Comparison of ENCODE assay signal across 18 mouse cellular contexts in genomic region chr3:68637960-68638359, GRCm38 (mm10). TPM values are rescaled to one million over a fixed set of nuclear protein-coding genes. Genes with fewer than 3 reads are reported as not detected.
A peak's percentile ranks its signal among the peaks of the same experiment; 100 is the strongest.
DNase-seq lines count a peak whose midpoint lies in the region; ATAC-seq and TF ChIP-seq lines count a peak whose summit lies in the region.
"Had no signal": no experiment of that assay in that cellular context is flagged by ENCODE, and none has a peak within 500 bp of the region (broad histone marks: within the 10 kb centered on the region; RNA-seq: fewer than 3 reads in every experiment).

No protein-coding gene starts in this region.

- no peak overlapping the region for H3K9ac ChIP-seq in embryonic facial prominence, embryonic 11.5 days (replicated peaks; ENCODE audit: low read length)
- H3K9ac ChIP-seq in forebrain, postnatal 0 days, result no peak overlapping the region
- H3K9ac ChIP-seq: embryonic facial prominence, embryonic 13.5 days; midbrain, embryonic 12.5 days; neural tube, embryonic 13.5 days had no signal

- H3K27me3 ChIP-seq in embryonic facial prominence, embryonic 11.5 days (ENCODE audit: control insufficient read depth, insufficient read depth, low read length), result no peaks in the 10 kb centered on the region
- H3K27me3 ChIP-seq in embryonic facial prominence, embryonic 10.5 days (replicated peaks; ENCODE audit: low read depth, poor library complexity, severe bottlenecking), result no peaks in the 10 kb centered on the region
- no peaks in the 10 kb centered on the region for H3K27me3 ChIP-seq in forebrain, postnatal 0 days (ENCODE audit: insufficient read depth, low read length)
- H3K27me3 ChIP-seq: embryonic facial prominence, embryonic 13.5 days; midbrain, embryonic 12.5 days; neural tube, embryonic 13.5 days had no signal

- no peaks in the 10 kb centered on the region for H3K36me3 ChIP-seq in embryonic facial prominence, embryonic 11.5 days (replicated peaks; ENCODE audit: control insufficient read depth, insufficient read depth, low read depth, low read length)
- H3K36me3 ChIP-seq in embryonic facial prominence, embryonic 10.5 days (replicated peaks), result no peaks in the 10 kb centered on the region
- H3K36me3 ChIP-seq in forebrain, postnatal 0 days (ENCODE audit: insufficient read depth), result no peaks in the 10 kb centered on the region
- H3K36me3 ChIP-seq: embryonic facial prominence, embryonic 13.5 days; midbrain, embryonic 12.5 days; neural tube, embryonic 13.5 days had no signal

- no peak overlapping the region for H3K4me3 ChIP-seq in embryonic facial prominence, embryonic 11.5 days (ENCODE audit: low read depth, low read length)
- no peak overlapping the region for H3K4me3 ChIP-seq in embryonic facial prominence, embryonic 10.5 days
- no peak overlapping the region for H3K4me3 ChIP-seq in forebrain, postnatal 0 days (ENCODE audit: low read depth, low read length)
- H3K4me3 ChIP-seq: embryonic facial prominence, embryonic 13.5 days; midbrain, embryonic 12.5 days; neural tube, embryonic 13.5 days had no signal

- ATAC-seq in embryonic facial prominence, embryonic 11.5 days (replicated peaks; ENCODE audit: insufficient number of reproducible peaks, low FRiP score, low TSS enrichment, low read depth), result no peak
- ATAC-seq in forebrain, postnatal 0 days, result peak; percentile 54
- ATAC-seq in neutrophil, adult 5-6 weeks (ENCODE audit: extremely low read depth, insufficient number of reproducible peaks, low FRiP score, poor library complexity, severe bottlenecking), result 0 out of 2 replicates have a peak, but pooled peaks have one; percentile 30
- ATAC-seq: lung, postnatal 0 days had no signal

- DNase-seq in embryonic facial prominence, embryonic 11.5 days (ENCODE audit: low spot score), result peak; percentile 6
- DNase-seq in embryonic facial prominence, embryonic 10.5 days (ENCODE audit: low spot score), result no peak
- peak; percentile 10 for DNase-seq in retina, embryonic 14.5 days (ENCODE audit: low spot score)
- no peak for DNase-seq in retina, postnatal 1 day
- peak; percentile 11 for DNase-seq in forebrain, postnatal 0 days
- no peak for DNase-seq in left cerebral cortex, adult 9 months (ENCODE audit: low spot score in 2 of 2)
- DNase-seq in left cerebral cortex, adult 18-20 months (ENCODE audit: low spot score in 2 of 2), result no peak
- DNase-seq: cerebellum, adult 9-11 months; gastrocnemius, postnatal 14 days; kidney, adult 8-10 months; spleen, adult 18-20 months had no signal

- WGBS in embryonic facial prominence, embryonic 11.5 days, result 29% methylated on average over 7 of the region's 7 CpGs
- 30% methylated on average over 7 of the region's 7 CpGs for whole genome bisulfite sequencing in embryonic facial prominence, embryonic 10.5 days
- WGBS in forebrain, postnatal 0 days, result 12% methylated on average over 7 of the region's 7 CpGs

- no peaks in the 10 kb centered on the region for H3K4me1 ChIP-seq in embryonic facial prominence, embryonic 11.5 days (ENCODE audit: control insufficient read depth, insufficient read depth, low read length)
- H3K4me1 ChIP-seq in embryonic facial prominence, embryonic 10.5 days, result peaks cover 6% of the 10 kb centered on the region; the same call in 1 of the 2 replicates
- H3K4me1 ChIP-seq in forebrain, postnatal 0 days (ENCODE audit: insufficient read depth), result no peaks in the 10 kb centered on the region
- H3K4me1 ChIP-seq: embryonic facial prominence, embryonic 13.5 days had no signal

- TF ChIP-seq CTCF in forebrain, postnatal 0 days (IDR thresholded peaks at IDR 0.05; ENCODE audit: low read depth), result no peak

- H3K9me3 ChIP-seq in embryonic facial prominence, embryonic 11.5 days (replicated peaks; ENCODE audit: control insufficient read depth, low read length), result no peaks in the 10 kb centered on the region
- H3K9me3 ChIP-seq in embryonic facial prominence, embryonic 10.5 days, result no peaks in the 10 kb centered on the region
- H3K9me3 ChIP-seq in forebrain, postnatal 0 days (ENCODE audit: low read length), result no peaks in the 10 kb centered on the region
- H3K9me3 ChIP-seq: embryonic facial prominence, embryonic 13.5 days; midbrain, embryonic 12.5 days; neural tube, embryonic 13.5 days had no signal

- H3K27ac ChIP-seq in embryonic facial prominence, embryonic 11.5 days (replicated peaks; ENCODE audit: low read depth, low read length), result no peak overlapping the region
- no peak overlapping the region for H3K27ac ChIP-seq in embryonic facial prominence, embryonic 10.5 days (replicated peaks)
- no peak overlapping the region for H3K27ac ChIP-seq in forebrain, postnatal 0 days (ENCODE audit: low read depth, low read length)
- H3K27ac ChIP-seq: embryonic facial prominence, embryonic 13.5 days; midbrain, embryonic 12.5 days; neural tube, embryonic 13.5 days had no signal

- no peak overlapping the region for H3K4me2 ChIP-seq in embryonic facial prominence, embryonic 11.5 days (ENCODE audit: low read depth, low read length)
- H3K4me2 ChIP-seq in forebrain, postnatal 0 days (ENCODE audit: low read depth), result no peak overlapping the region
- H3K4me2 ChIP-seq: embryonic facial prominence, embryonic 13.5 days; liver, embryonic 11.5 days; midbrain, embryonic 12.5 days; neural tube, embryonic 13.5 days had no signal

RNA-seq across cellular contexts. Expression of gene Il12a, which starts 52.5 kb away (rescaled TPM):
- polyA plus RNA-seq in embryonic facial prominence, embryonic 11.5 days (2014; fragmentation: Nextera tagmentation; extraction: Ambion mirVana), result not detected in 2 replicates
- polyA plus RNA-seq in embryonic facial prominence, embryonic 10.5 days (2016; fragmentation: Nextera tagmentation; extraction: Ambion mirVana), result not detected in 2 replicates
- 0.23 TPM in 1 of 2 replicates, not detected in the other for total RNA-seq in forebrain, postnatal 0 days (2014; rRNA removed)
- 0.40 TPM in 1 of 2 replicates, not detected in the other for polyA plus RNA-seq in forebrain, postnatal 0 days (2015; fragmentation: Nextera tagmentation; extraction: Ambion mirVana)
- total RNA-seq in neutrophil, adult 5-6 weeks (2017), result 26.9 and 34.1 TPM in 2 replicates
- 1 to 10 TPM; 4.6 to 4.7 TPM for total RNA-seq in left cerebral cortex, adult 18-20 months (2021)
- polyA plus RNA-seq: heart, embryonic 14.5 days; midbrain, embryonic 12.5 days; neural tube, embryonic 13.5 days had no signal

Comparison
In these comparisons a context has a peak if more than half of its experiments do, and no peak if none do; other contexts are left out.
1. DNase-seq: peak in embryonic facial prominence, embryonic 11.5 days (single experiment), retina, embryonic 14.5 days (single experiment) and forebrain, postnatal 0 days (single experiment); none in embryonic facial prominence, embryonic 10.5 days (single experiment), retina, postnatal 1 day (single experiment), left cerebral cortex, adult 9 months (0 of 2) and left cerebral cortex, adult 18-20 months (0 of 2).